Mouse (Mus musculus): ENCODE measurements around the gene Irf7.

GRCm38 (mm10) chr7:141215101-141215879 is 51.0 kb downstream of the Irf7 start, which contains the start of gene Rassf7:
- TF ChIP-seq USF1 (IDR thresholded peaks at IDR 0.05; ENCODE audit: low read depth), result no peak
- TF ChIP-seq CTCF (IDR thresholded peaks at IDR 0.05; ENCODE audit: control insufficient read depth, insufficient read depth, insufficient read length), result no peak
